Mouse (Mus musculus) embryo, embryonic 11 days (tissue): ENCODE measurements around the gene Vmn1r132.
"Not testable (repeated sequence)": the region's sequence is repeated elsewhere in the genome, so short reads cannot be mapped to it uniquely, and the experiment has no call there.

Source experiments
- DNase-seq: peaks from one replicate; pipeline ENCODE4 v3.0.0-alpha.2; 2015

Vmn1r132 gene

DNA sequence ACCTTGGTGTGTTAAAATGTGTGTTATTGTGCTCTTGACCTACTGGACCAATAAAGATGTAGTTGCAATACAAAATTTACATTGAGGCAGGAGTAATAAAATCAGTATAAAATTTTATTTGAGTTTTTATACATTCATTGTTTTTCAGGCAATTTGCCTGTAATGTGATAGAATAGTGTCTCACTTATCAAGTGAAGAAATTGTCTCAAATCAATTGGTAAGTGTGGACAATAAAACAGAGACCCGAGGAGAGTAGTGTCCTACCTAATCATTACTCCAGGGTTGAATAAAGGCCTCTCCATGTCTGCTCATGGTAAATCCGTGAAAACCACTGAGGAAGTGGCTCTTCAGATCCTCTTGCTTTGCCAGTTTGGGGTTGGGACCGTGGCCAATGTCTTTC is at the start of gene Vmn1r132:
Vmn1r132 (plus strand) TSS at position 301 of the 400 bp plus-strand sequence.
- DNase-seq: not testable (repeated sequence)
